ENCODE assay signal across 17 mouse cellular contexts in the genomic region with DNA sequence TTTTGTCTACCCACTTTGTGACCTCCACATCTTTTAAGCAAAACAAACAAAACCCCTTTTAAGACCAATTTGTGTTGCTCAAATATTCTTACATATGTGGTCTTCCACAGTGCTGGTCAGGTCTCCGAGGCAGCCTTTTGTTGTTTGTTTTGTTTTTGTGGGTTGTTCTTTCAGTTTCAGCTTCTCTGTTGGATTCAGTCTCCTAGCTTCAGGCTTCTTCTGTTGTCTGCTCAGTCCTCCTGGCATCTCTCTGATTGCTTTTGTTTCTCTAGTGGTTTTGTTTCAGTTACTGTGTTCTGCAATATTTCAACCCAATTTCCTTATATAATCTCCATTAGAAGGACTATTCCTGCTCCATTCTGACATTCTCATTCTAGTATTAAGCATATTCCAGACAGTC. TPM values are rescaled to one million over a fixed set of nuclear protein-coding genes. Genes with fewer than 3 reads are reported as not detected.
DNase-seq lines count a peak whose midpoint lies in the region; ATAC-seq and TF ChIP-seq lines count a peak whose summit lies in the region.
"Had no signal": no experiment of that assay in that cellular context is flagged by ENCODE, and none has a peak within 500 bp of the region (broad histone marks: within the 10 kb centered on the region; RNA-seq: fewer than 3 reads in every experiment).

No protein-coding gene starts in this region.

- TF ChIP-seq EP300 in heart, adult 2 months (IDR thresholded peaks at IDR 0.05; ENCODE audit: insufficient read depth, low read depth, low read length): no peak
- TF ChIP-seq EP300 in liver, postnatal 0 days (IDR thresholded peaks at IDR 0.05; ENCODE audit: low read depth): no peak

- peaks cover 28% of the 10 kb centered on the region for H3K4me1 ChIP-seq in heart, adult 2 months (ENCODE audit: control insufficient read depth, insufficient read depth, low read length)
- H3K4me1 ChIP-seq in liver, adult 2 months (ENCODE audit: control insufficient read depth, insufficient read depth, low read length): peaks cover 33% of the 10 kb centered on the region
- H3K4me1 ChIP-seq in liver, embryonic 11.5 days (replicated peaks; ENCODE audit: control insufficient read depth, insufficient read depth, low read length): peaks cover 25% of the 10 kb centered on the region
- peaks cover 32% of the 10 kb centered on the region for H3K4me1 ChIP-seq in liver, postnatal 0 days (ENCODE audit: insufficient read depth)

- TF ChIP-seq POLR2A in heart, adult 2 months (IDR thresholded peaks at IDR 0.05; ENCODE audit: insufficient read depth, low read depth, low read length): no peak
- TF ChIP-seq POLR2A in liver, adult 2 months (IDR thresholded peaks at IDR 0.05; ENCODE audit: extremely low read depth, insufficient read depth, low read length): no peak

- WGBS in heart, adult 2 months: 33% methylated on average over 1 of the region's 1 CpGs
- 12% methylated on average over 1 of the region's 1 CpGs for WGBS in liver, adult 2 months
- 59% methylated on average over 1 of the region's 1 CpGs for WGBS in liver, embryonic 11.5 days
- WGBS in liver, postnatal 0 days (ENCODE audit: insufficient replicate concordance): 49% methylated on average over 1 of the region's 1 CpGs

- H3K79me2 ChIP-seq in heart, adult 2 months (replicated peaks; ENCODE audit: control insufficient read depth, insufficient read depth, low read length): peaks cover 2% of the 10 kb centered on the region
- H3K79me2 ChIP-seq in liver, adult 2 months (ENCODE audit: control insufficient read depth, insufficient read depth, low read length): peaks cover 31% of the 10 kb centered on the region

- TF ChIP-seq CTCF in heart, adult 2 months (IDR thresholded peaks at IDR 0.05): no peak
- TF ChIP-seq CTCF in liver, adult 2 months (IDR thresholded peaks at IDR 0.05; ENCODE audit: low read depth, low read length): no peak
- no peak for TF ChIP-seq CTCF in liver, postnatal 0 days (IDR thresholded peaks at IDR 0.05; ENCODE audit: low read depth)

- no peaks in the 10 kb centered on the region for H3K9me3 ChIP-seq in liver, embryonic 11.5 days (ENCODE audit: control insufficient read depth, low read length)
- no peaks in the 10 kb centered on the region for H3K9me3 ChIP-seq in liver, postnatal 0 days (ENCODE audit: low read length)
- H3K9me3 ChIP-seq: embryonic facial prominence, embryonic 10.5 days; forebrain, embryonic 13.5 days; hindbrain, embryonic 13.5 days had no signal

- intact Hi-C loops in heart, adult 2 months (cut with DNase I): loop anchor here (5.0 kb wide), 1 partner anchor 89 kb away; no protein-coding TSS in a partner anchor
- intact Hi-C loops in heart, postnatal 36 days (cut with DNase I): loop anchor here (5.0 kb wide), 1 partner anchor 121 kb away; a partner anchor contains a TSS

- H3K27me3 ChIP-seq in heart, adult 2 months (ENCODE audit: control insufficient read depth, insufficient read depth, low read length): no peaks in the 10 kb centered on the region
- no peaks in the 10 kb centered on the region for H3K27me3 ChIP-seq in liver, adult 2 months (ENCODE audit: control insufficient read depth, insufficient read depth, low read length)
- H3K27me3 ChIP-seq in liver, embryonic 11.5 days (replicated peaks; ENCODE audit: control insufficient read depth, insufficient read depth, low read length): no peaks in the 10 kb centered on the region
- no peaks in the 10 kb centered on the region for H3K27me3 ChIP-seq in liver, postnatal 0 days (ENCODE audit: insufficient read depth, low read length)
- H3K27me3 ChIP-seq: forebrain, embryonic 13.5 days; hindbrain, embryonic 13.5 days had no signal

- peaks cover 30% of the 10 kb centered on the region for H3K36me3 ChIP-seq in heart, adult 2 months (ENCODE audit: control insufficient read depth, insufficient read depth, low read length)
- no peaks in the 10 kb centered on the region for H3K36me3 ChIP-seq in liver, adult 2 months (ENCODE audit: control insufficient read depth, insufficient read depth, low read length)
- no peaks in the 10 kb centered on the region for H3K36me3 ChIP-seq in liver, embryonic 11.5 days (ENCODE audit: control insufficient read depth, insufficient read depth, low read length)
- no peaks in the 10 kb centered on the region for H3K36me3 ChIP-seq in liver, postnatal 0 days (replicated peaks; ENCODE audit: insufficient read depth, low read length)
- H3K36me3 ChIP-seq: embryonic facial prominence, embryonic 10.5 days; hindbrain, embryonic 13.5 days had no signal

- H3K27ac ChIP-seq in heart, adult 2 months: 0 out of 2 replicates have a peak overlapping the region, but pooled peaks have one; percentile 5
- peak overlapping the region; percentile 11; the same call in 1 of the 2 replicates for H3K27ac ChIP-seq in liver, adult 2 months (replicated peaks; ENCODE audit: insufficient read depth, low read depth, low read length)
- no peak overlapping the region for H3K27ac ChIP-seq in liver, embryonic 11.5 days (ENCODE audit: low read depth, low read length)
- H3K27ac ChIP-seq in liver, postnatal 0 days (ENCODE audit: low read depth): 0 out of 2 replicates have a peak overlapping the region, but pooled peaks have one; percentile 39
- H3K27ac ChIP-seq: embryonic facial prominence, embryonic 10.5 days; forebrain, embryonic 13.5 days; hindbrain, embryonic 13.5 days; hindbrain, postnatal 0 days had no signal

- DNase-seq in heart, adult 2 months: no peak
- no peak for DNase-seq in heart, postnatal 36 days
- no peak for DNase-seq in liver, adult 2 months (ENCODE audit: extremely low read depth, low read depth, low spot score)
- no peak for DNase-seq in liver, embryonic 11.5 days (ENCODE audit: low spot score)
- DNase-seq in A20 (ENCODE audit: low read depth, low spot score): peak; percentile 58
- no peak for DNase-seq in liver, postnatal 0 days
- DNase-seq: adrenal gland, adult 8-10 months; adrenal gland, postnatal 36 days; cerebellum, postnatal 10 days; forebrain, postnatal 0 days; gastrocnemius, postnatal 25 days; heart, adult 18-20 months; heart, postnatal 10 days had no signal

- no peak overlapping the region for H3K4me2 ChIP-seq in liver, embryonic 11.5 days
- no peak overlapping the region for H3K4me2 ChIP-seq in liver, postnatal 0 days (ENCODE audit: low read depth, low read length)
- H3K4me2 ChIP-seq: forebrain, embryonic 13.5 days; hindbrain, embryonic 13.5 days had no signal

- ATAC-seq in liver, embryonic 11.5 days (replicated peaks; ENCODE audit: low FRiP score): no peak
- no peak for ATAC-seq in liver, postnatal 0 days
- ATAC-seq: forebrain, embryonic 13.5 days; forebrain, postnatal 0 days; hindbrain, postnatal 0 days had no signal

- H3K9ac ChIP-seq in heart, adult 2 months (ENCODE audit: low read depth, low read length): no peak overlapping the region
- H3K9ac ChIP-seq in liver, adult 2 months (ENCODE audit: low read depth, low read length): no peak overlapping the region
- no peak overlapping the region for H3K9ac ChIP-seq in liver, embryonic 11.5 days (ENCODE audit: low read depth, low read length)
- no peak overlapping the region for H3K9ac ChIP-seq in liver, postnatal 0 days (replicated peaks)
- H3K9ac ChIP-seq: forebrain, embryonic 13.5 days; forebrain, postnatal 0 days; hindbrain, embryonic 13.5 days had no signal

- no peak overlapping the region for H3K4me3 ChIP-seq in heart, adult 2 months
- H3K4me3 ChIP-seq in liver, adult 2 months (ENCODE audit: insufficient read depth, low read depth, low read length): no peak overlapping the region
- no peak overlapping the region for H3K4me3 ChIP-seq in liver, embryonic 11.5 days (ENCODE audit: low read depth, low read length)
- H3K4me3 ChIP-seq in liver, postnatal 0 days (ENCODE audit: low read depth, low read length): no peak overlapping the region
- H3K4me3 ChIP-seq: embryonic facial prominence, embryonic 10.5 days; forebrain, embryonic 13.5 days; hindbrain, embryonic 13.5 days had no signal

RNA-seq across cellular contexts. Expression of a gene that starts 46.1 kb away (rescaled TPM):
- 1 to 10 TPM; 6.5 to 6.7 TPM for total RNA-seq in heart, adult 2 months (2021)
- 5.0 and 8.0 TPM in 2 replicates for polyA plus RNA-seq in heart, adult 2 months (2012; rRNA removed)
- total RNA-seq in heart, postnatal 36 days (2021): 1 to 10 TPM; 6.6 to 7.9 TPM
- total RNA-seq in liver, adult 2 months (2014; rRNA removed): 10.7 and 11.5 TPM in 2 replicates
- 4.8 and 6.1 TPM in 2 replicates for polyA plus RNA-seq in liver, adult 2 months (2012; rRNA removed)
- 6.0 and 6.7 TPM in 2 replicates for polyA plus RNA-seq in liver, embryonic 11.5 days (2014; fragmentation: Nextera tagmentation; extraction: Ambion mirVana)
- 1.7 and 2.0 TPM in 2 replicates for polyA plus RNA-seq in liver, postnatal 0 days (2015; fragmentation: Nextera tagmentation; extraction: Ambion mirVana)
